ENCODE assay signal across 8 mouse cellular contexts in genomic region chr12:111758381-111759175, GRCm38 (mm10). TPM values are rescaled to one million over a fixed set of nuclear protein-coding genes. Genes with fewer than 3 reads are reported as not detected.
A peak's percentile ranks its signal among the peaks of the same experiment; 100 is the strongest.
DNase-seq lines count a peak whose midpoint lies in the region; ATAC-seq and TF ChIP-seq lines count a peak whose summit lies in the region.

TSS of gene Klc1 (plus strand) at chr12:111758849.

- H3K9me3 ChIP-seq in forebrain, embryonic 10.5 days = no peaks in the 10 kb centered on the region
- H3K9me3 ChIP-seq in heart, embryonic 14.5 days (ENCODE audit: control insufficient read depth, low read length) = no peaks in the 10 kb centered on the region
- no peaks in the 10 kb centered on the region for H3K9me3 ChIP-seq in liver, embryonic 14.5 days (ENCODE audit: control insufficient read depth, low read length)
- H3K9me3 ChIP-seq in neural tube, embryonic 11.5 days (ENCODE audit: control insufficient read depth, low read length) = no peaks in the 10 kb centered on the region
- H3K9me3 ChIP-seq in stomach, embryonic 16.5 days (replicated peaks; ENCODE audit: control insufficient read depth, low read length) = no peaks in the 10 kb centered on the region

- no peaks in the 10 kb centered on the region for H3K27me3 ChIP-seq in forebrain, embryonic 10.5 days (ENCODE audit: poor library complexity, severe bottlenecking)
- no peaks in the 10 kb centered on the region for H3K27me3 ChIP-seq in heart, embryonic 14.5 days (ENCODE audit: control insufficient read depth, insufficient read depth, low read length)
- no peaks in the 10 kb centered on the region for H3K27me3 ChIP-seq in liver, embryonic 14.5 days (ENCODE audit: control insufficient read depth, insufficient read depth, low read length)
- no peaks in the 10 kb centered on the region for H3K27me3 ChIP-seq in neural tube, embryonic 11.5 days (ENCODE audit: control insufficient read depth, insufficient read depth, low read length)
- no peaks in the 10 kb centered on the region for H3K27me3 ChIP-seq in stomach, embryonic 16.5 days (ENCODE audit: control insufficient read depth, insufficient read depth, low read length)

- peak; percentile 83 for DNase-seq in CD4-positive helper T cell, adult 2 months (ENCODE audit: low read depth, low spot score)
- DNase-seq in forebrain, embryonic 10.5 days (ENCODE audit: extremely low spot score, low spot score) = peak; percentile 74
- DNase-seq in kidney, postnatal 14 days = peak; percentile 85
- DNase-seq in liver, embryonic 14.5 days (ENCODE audit: low read depth in 3 of 3, low spot score in 3 of 3) = peak; percentile 50 to 51 (median 50)
- peak; percentile 88 for DNase-seq in neural tube, embryonic 11.5 days (ENCODE audit: low spot score)

- H3K4me2 ChIP-seq in heart, embryonic 14.5 days (ENCODE audit: low read length) = peak within 1 kb of the TSS; percentile 99
- H3K4me2 ChIP-seq in liver, embryonic 14.5 days (ENCODE audit: low read depth) = peak within 1 kb of the TSS; percentile 99
- H3K4me2 ChIP-seq in neural tube, embryonic 11.5 days (ENCODE audit: low read depth) = peak within 1 kb of the TSS; percentile 99
- peak within 1 kb of the TSS; percentile 97 for H3K4me2 ChIP-seq in stomach, embryonic 16.5 days (ENCODE audit: low read depth, low read length)

- peaks cover 13% of the 10 kb centered on the region; the same call in 1 of the 2 replicates for H3K4me1 ChIP-seq in brown adipose tissue, adult 24 weeks (ENCODE audit: control insufficient read depth, insufficient read depth, insufficient read length, low read length)
- H3K4me1 ChIP-seq in forebrain, embryonic 10.5 days = peaks cover 52% of the 10 kb centered on the region
- H3K4me1 ChIP-seq in heart, embryonic 14.5 days (ENCODE audit: control insufficient read depth in 2 of 2, insufficient read depth in 2 of 2, low read length in 2 of 2) = peaks cover 13 to 31% of the 10 kb centered on the region in 2 experiments
- peaks cover 17% of the 10 kb centered on the region in 2 experiments for H3K4me1 ChIP-seq in liver, embryonic 14.5 days (replicated peaks; ENCODE audit: control insufficient read depth in 2 of 2, insufficient read depth in 2 of 2, low read length in 1 of 2)
- peaks cover 14% of the 10 kb centered on the region for H3K4me1 ChIP-seq in neural tube, embryonic 11.5 days (ENCODE audit: control insufficient read depth, insufficient read depth, low read length)
- H3K4me1 ChIP-seq in stomach, embryonic 16.5 days (ENCODE audit: control insufficient read depth, insufficient read depth, low read length) = peaks cover 29% of the 10 kb centered on the region

- under 1% methylated on average over 82 of the region's 85 CpGs for WGBS in forebrain, embryonic 10.5 days
- WGBS in heart, embryonic 14.5 days = under 1% methylated on average over 77 of the region's 85 CpGs
- under 1% methylated on average over 83 of the region's 85 CpGs for WGBS in liver, embryonic 14.5 days (ENCODE audit: insufficient replicate concordance)
- 1% methylated on average over 80 of the region's 85 CpGs for WGBS in neural tube, embryonic 11.5 days
- under 1% methylated on average over 75 of the region's 85 CpGs for WGBS in stomach, embryonic 16.5 days

- H3K27ac ChIP-seq in brown adipose tissue, adult 24 weeks (replicated peaks; ENCODE audit: low read depth, low read length) = peak within 1 kb of the TSS; percentile 85
- H3K27ac ChIP-seq in forebrain, embryonic 10.5 days = peak within 1 kb of the TSS; percentile 96
- H3K27ac ChIP-seq in heart, embryonic 14.5 days (replicated peaks in 1 of 2; ENCODE audit: control insufficient read depth in 1 of 2, insufficient read depth in 1 of 2, low read depth in 2 of 2, low read length in 2 of 2) = peak within 1 kb of the TSS; percentile 76
- peak within 1 kb of the TSS; percentile 61 for H3K27ac ChIP-seq in liver, embryonic 14.5 days
- peak within 1 kb of the TSS; percentile 94 for H3K27ac ChIP-seq in neural tube, embryonic 11.5 days (ENCODE audit: low read depth, low read length)
- peak within 1 kb of the TSS; percentile 91 for H3K27ac ChIP-seq in stomach, embryonic 16.5 days (ENCODE audit: low read length)

- ATAC-seq in heart, embryonic 14.5 days (ENCODE audit: insufficient number of reproducible peaks, insufficient read depth, low FRiP score, low read depth) = peak; percentile 69
- peak; percentile 82 for ATAC-seq in liver, embryonic 14.5 days (ENCODE audit: insufficient read depth)
- peak; percentile 72 for ATAC-seq in neural tube, embryonic 11.5 days (ENCODE audit: insufficient read depth, low FRiP score, low TSS enrichment)
- ATAC-seq in stomach, embryonic 16.5 days (ENCODE audit: insufficient read depth, low FRiP score) = peak; percentile 72

- no peak for TF ChIP-seq CTCF in liver, embryonic 14.5 days (IDR thresholded peaks at IDR 0.05; ENCODE audit: low read depth)

- peak within 1 kb of the TSS; percentile 98 for H3K9ac ChIP-seq in heart, embryonic 14.5 days (ENCODE audit: low read length)
- peak within 1 kb of the TSS; percentile 90 for H3K9ac ChIP-seq in liver, embryonic 14.5 days (replicated peaks)
- peak within 1 kb of the TSS; percentile 95 for H3K9ac ChIP-seq in neural tube, embryonic 11.5 days (ENCODE audit: low read length)
- H3K9ac ChIP-seq in stomach, embryonic 16.5 days (ENCODE audit: low read length) = peak within 1 kb of the TSS; percentile 97

- no peak for TF ChIP-seq EP300 in liver, embryonic 14.5 days (IDR thresholded peaks at IDR 0.05; ENCODE audit: low read depth)

- peaks cover 19% of the 10 kb centered on the region for H3K36me3 ChIP-seq in forebrain, embryonic 10.5 days (replicated peaks)
- 0 out of 2 replicates have a peak, but pooled peaks cover 3% of the 10 kb centered on the region for H3K36me3 ChIP-seq in heart, embryonic 14.5 days (ENCODE audit: control insufficient read depth, insufficient read depth, low read length)
- H3K36me3 ChIP-seq in liver, embryonic 14.5 days (replicated peaks; ENCODE audit: control insufficient read depth, insufficient read depth, low read depth) = no peaks in the 10 kb centered on the region
- no peaks in the 10 kb centered on the region for H3K36me3 ChIP-seq in neural tube, embryonic 11.5 days (ENCODE audit: control insufficient read depth, insufficient read depth, low read length)
- H3K36me3 ChIP-seq in stomach, embryonic 16.5 days (ENCODE audit: control insufficient read depth, insufficient read depth, low read length) = no peaks in the 10 kb centered on the region

- H3K4me3 ChIP-seq in brown adipose tissue, adult 24 weeks (ENCODE audit: insufficient read depth, low read depth, low read length) = peak within 1 kb of the TSS; percentile 77
- H3K4me3 ChIP-seq in forebrain, embryonic 10.5 days = peak within 1 kb of the TSS; percentile 96
- H3K4me3 ChIP-seq in heart, embryonic 14.5 days (ENCODE audit: control insufficient read depth in 1 of 2, insufficient read depth in 1 of 2, low read depth in 1 of 2, low read length in 2 of 2) = peak within 1 kb of the TSS; percentile 84 to 95
- H3K4me3 ChIP-seq in liver, embryonic 14.5 days (ENCODE audit: insufficient read depth in 1 of 2, low read depth in 2 of 2, low read length in 2 of 2) = peak within 1 kb of the TSS; percentile 79 to 91
- peak within 1 kb of the TSS; percentile 94 for H3K4me3 ChIP-seq in neural tube, embryonic 11.5 days (ENCODE audit: low read depth, low read length)
- H3K4me3 ChIP-seq in stomach, embryonic 16.5 days (replicated peaks; ENCODE audit: low read length) = peak within 1 kb of the TSS; percentile 78

RNA-seq across cellular contexts. Expression of gene Klc1, which starts in this region (rescaled TPM):
- 20.6 and 63.5 TPM in 2 replicates for polyA plus RNA-seq in brown adipose tissue, adult 24 weeks (2012; ENCODE audit: insufficient read depth, insufficient read length, missing spikeins)
- polyA plus RNA-seq in forebrain, embryonic 10.5 days (2016; fragmentation: Nextera tagmentation; extraction: Ambion mirVana) = 137 and 141 TPM in 2 replicates
- polyA plus RNA-seq in heart, embryonic 14.5 days (2014; fragmentation: Nextera tagmentation; extraction: Ambion mirVana) = 98.9 and 118 TPM in 2 replicates
- polyA plus RNA-seq in liver, embryonic 14.5 days (2012; rRNA removed) = 11.3 and 16.3 TPM in 2 replicates
- polyA plus RNA-seq in liver, embryonic 14.5 days (2014; fragmentation: Nextera tagmentation; extraction: Ambion mirVana) = 14.3 and 17.2 TPM in 2 replicates
- polyA plus RNA-seq in neural tube, embryonic 11.5 days (2014; fragmentation: Nextera tagmentation; extraction: Ambion mirVana) = 339 and 364 TPM in 2 replicates
- 90.8 and 96.1 TPM in 2 replicates for polyA plus RNA-seq in stomach, embryonic 16.5 days (2015; fragmentation: Nextera tagmentation; extraction: Ambion mirVana)

Comparison
In these comparisons a context has a peak if more than half of its experiments do, and no peak if none do; other contexts are left out.
1. Peak in every context shown above with its lines: DNase-seq, ATAC-seq, H3K4me3 ChIP-seq and H3K27ac ChIP-seq.